Mouse (Mus musculus) heart, postnatal 0 days (tissue): ENCODE results near the gene Smco3.

Experiments used
- CTCF ChIP-seq: IDR thresholded peaks from 2 replicates; pipeline ENCODE4 v1.5.1; 2016; ENCODE audit warnings: antibody characterized with exemption, control low read depth, low read depth
- EP300 ChIP-seq: IDR thresholded peaks from 2 replicates; pipeline ENCODE4 v1.6.1; 2016; ENCODE audit warnings: antibody characterized with exemption, low read depth

GRCm38 (mm10) chr6:136848971-136849370 is 13.7 kb upstream of the Smco3 start:
- no peak for TF ChIP-seq EP300
- TF ChIP-seq CTCF, result no peak
